Mouse (Mus musculus) MEL (cell line): ENCODE measurements around the gene Gm13696. TPM values are rescaled to one million over a fixed set of nuclear protein-coding genes. Genes with fewer than 3 reads are reported as not detected.

Experiments used
- DNase-seq: peaks from one replicate; pipeline ENCODE4 v3.0.0; 2011; ENCODE audit warnings: low read depth, low spot score
- H3K27ac ChIP-seq: 2 replicates; pipeline ENCODE4 v1.5.1; 2012; ENCODE audit warnings: low read depth, mild to moderate bottlenecking, control low read depth, low read length, moderate library complexity; ENCODE audit not compliant: control insufficient read depth
- H3K27me3 ChIP-seq, 2 experiments: fragments of 150-350 bp in 1 of 2; sonication (generic) in 1 of 2; 2 replicates each; pipeline ENCODE4 v1.6.1; 2012; ENCODE audit warnings: low read length in 2 of 2, mild to moderate bottlenecking in 2 of 2, improper control_type of control experiment in 1 of 2, moderate library complexity in 1 of 2; ENCODE audit not compliant: insufficient read depth in 2 of 2, control insufficient read depth in 1 of 2
- H3K36me3 ChIP-seq, 2 experiments: 2 replicates each; pipeline ENCODE4 v1.6.1; 2012 to 2014; ENCODE audit warnings: low read length in 2 of 2, improper control_type of control experiment in 1 of 2, inconsistent platforms in 1 of 2, mild to moderate bottlenecking in 1 of 2; ENCODE audit not compliant: insufficient read depth in 2 of 2, control insufficient read depth in 1 of 2
- H3K4me1 ChIP-seq, 2 experiments: fragments of 150-350 bp in 1 of 2; sonication (generic) in 1 of 2; 2 replicates each; pipeline ENCODE4 v1.6.1; 2012; ENCODE audit warnings: low read length in 2 of 2, improper control_type of control experiment in 1 of 2, mild to moderate bottlenecking in 1 of 2; ENCODE audit not compliant: insufficient read depth in 2 of 2, control insufficient read depth in 1 of 2
- H3K4me3 ChIP-seq, 2 experiments: fragments of 150-350 bp in 1 of 2; sonication (generic) in 1 of 2; 2 replicates each; pipeline ENCODE4 v1.5.1; 2012; ENCODE audit warnings: low read depth in 2 of 2, low read length in 2 of 2, mild to moderate bottlenecking in 2 of 2, moderate library complexity in 2 of 2, control low read depth in 1 of 2, improper control_type of control experiment in 1 of 2; ENCODE audit not compliant: control insufficient read depth in 1 of 2, insufficient read depth in 1 of 2
- H3K79me2 ChIP-seq: 2 replicates; pipeline ENCODE4 v1.6.1; 2012; ENCODE audit warnings: mild to moderate bottlenecking, low read length, moderate library complexity; ENCODE audit not compliant: control insufficient read depth, poor library complexity, insufficient read depth
- H3K9ac ChIP-seq: 2 replicates; pipeline ENCODE4 v1.6.1; 2012; ENCODE audit warnings: low read depth, mild to moderate bottlenecking, control low read depth, low read length, moderate library complexity; ENCODE audit not compliant: control insufficient read depth, poor library complexity, severe bottlenecking
- H3K9me3 ChIP-seq: fragments of 150-350 bp; sonication (generic); replicated peaks from 2 replicates; pipeline ENCODE4 v1.6.1; 2012; ENCODE audit warnings: mild to moderate bottlenecking, low read length, improper control_type of control experiment, moderate library complexity; ENCODE audit not compliant: insufficient read depth
- CHD1 ChIP-seq: IDR thresholded peaks from 2 replicates; pipeline ENCODE4 v1.6.1; 2012; ENCODE audit warnings: low read depth, mild to moderate bottlenecking, inconsistent platforms, low read length, improper control_type of control experiment
- CTCF ChIP-seq, 3 experiments: IDR thresholded peaks in 2 of 3; conservative IDR thresholded peaks in 1 of 3; 2 replicates each; pipeline ENCODE4 v1.5.1; 2011 to 2012; ENCODE audit warnings: low read length in 3 of 3, low read depth in 2 of 3, mild to moderate bottlenecking in 2 of 3, improper control_type of control experiment in 1 of 3, inconsistent platforms in 1 of 3, mixed read lengths in 1 of 3, moderate library complexity in 1 of 3; ENCODE audit not compliant: control insufficient read depth in 1 of 3, insufficient read depth in 1 of 3, poor library complexity in 1 of 3, severe bottlenecking in 1 of 3
- ELF1 ChIP-seq: IDR thresholded peaks from 2 replicates; pipeline ENCODE4 v1.6.1; 2014; ENCODE audit warnings: low read depth, mild to moderate bottlenecking, inconsistent platforms, low read length, improper control_type of control experiment, moderate library complexity
- ETS1 ChIP-seq: IDR thresholded peaks from 2 replicates; pipeline ENCODE4 v1.6.1; 2012; ENCODE audit warnings: low read depth, mild to moderate bottlenecking, inconsistent platforms, low read length, improper control_type of control experiment, moderate library complexity
- MAFK ChIP-seq: IDR thresholded peaks from 2 replicates; pipeline ENCODE4 v1.6.1; 2011; ENCODE audit warnings: low read depth, mild to moderate bottlenecking, low read length, improper control_type of control experiment, borderline replicate concordance
- MAX ChIP-seq: IDR thresholded peaks from 2 replicates; pipeline ENCODE4 v1.6.1; 2011; ENCODE audit warnings: low read length, improper control_type of control experiment
- MAZ ChIP-seq: IDR thresholded peaks from 2 replicates; pipeline ENCODE4 v1.6.1; 2012; ENCODE audit warnings: low read depth, mild to moderate bottlenecking, inconsistent platforms, low read length, improper control_type of control experiment
- MYB ChIP-seq: IDR thresholded peaks from 2 replicates; pipeline ENCODE4 v1.6.1; 2011; ENCODE audit warnings: mild to moderate bottlenecking, low read depth, low read length, improper control_type of control experiment
- NELFE ChIP-seq: IDR thresholded peaks from 2 replicates; pipeline ENCODE4 v1.6.1; 2011; ENCODE audit warnings: low read depth, low read length, improper control_type of control experiment
- POLR2A ChIP-seq, 2 experiments: IDR thresholded peaks; 2 replicates each; pipeline ENCODE4 v1.6.1; 2011 to 2012; ENCODE audit warnings: low read length in 2 of 2, mild to moderate bottlenecking in 2 of 2, control low read depth in 1 of 2, improper control_type of control experiment in 1 of 2, low read depth in 1 of 2, moderate library complexity in 1 of 2; ENCODE audit not compliant: control insufficient read depth in 1 of 2, insufficient read depth in 1 of 2, poor library complexity in 1 of 2
- POLR2AphosphoS5 ChIP-seq: IDR thresholded peaks from 2 replicates; pipeline ENCODE4 v1.6.1; 2012; ENCODE audit warnings: low read depth, borderline replicate concordance, mild to moderate bottlenecking, inconsistent platforms, low read length, moderate library complexity, mixed read lengths
- RAD21 ChIP-seq: IDR thresholded peaks from 2 replicates; pipeline ENCODE4 v1.6.1; 2011; ENCODE audit warnings: mild to moderate bottlenecking, low read depth, low read length, improper control_type of control experiment
- SIN3A ChIP-seq: IDR thresholded peaks from 2 replicates; pipeline ENCODE4 v1.6.1; 2012; ENCODE audit warnings: low read length, improper control_type of control experiment, inconsistent platforms
- TAL1 ChIP-seq: IDR thresholded peaks from 2 replicates; pipeline ENCODE4 v1.6.1; 2012; ENCODE audit warnings: mild to moderate bottlenecking, inconsistent platforms, low read length, moderate library complexity, mixed read lengths
- TCF12 ChIP-seq: IDR thresholded peaks from 2 replicates; pipeline ENCODE4 v1.6.1; 2014; ENCODE audit warnings: low read depth, mild to moderate bottlenecking, inconsistent platforms, low read length, improper control_type of control experiment, moderate library complexity
- USF2 ChIP-seq, 2 experiments: IDR thresholded peaks; 2 replicates each; pipeline ENCODE4 v1.6.1; 2011 to 2012; ENCODE audit warnings: improper control_type of control experiment in 2 of 2, low read length in 2 of 2, borderline replicate concordance in 1 of 2, inconsistent platforms in 1 of 2, low read depth in 1 of 2, mild to moderate bottlenecking in 1 of 2; ENCODE audit not compliant: insufficient read depth in 1 of 2
- ZKSCAN1 ChIP-seq: IDR thresholded peaks from 2 replicates; pipeline ENCODE4 v1.6.1; 2012; ENCODE audit warnings: low read depth, mild to moderate bottlenecking, inconsistent platforms, low read length, improper control_type of control experiment, moderate library complexity
- ZMIZ1 ChIP-seq: IDR thresholded peaks from 2 replicates; pipeline ENCODE4 v1.6.1; 2012; ENCODE audit warnings: low read depth, mild to moderate bottlenecking, inconsistent platforms, low read length, improper control_type of control experiment, moderate library complexity
- ZNF384 ChIP-seq: IDR thresholded peaks from 2 replicates; pipeline ENCODE4 v1.6.1; 2012; ENCODE audit warnings: low read depth, mild to moderate bottlenecking, inconsistent platforms, low read length, improper control_type of control experiment
- polyA plus RNA-seq, 2 experiments: library from polyadenylated mRNA; stranded (reverse) in 1 of 2; unstranded in 1 of 2; fragments of >175 nt in 1 of 2; fragments of >200 nt in 1 of 2; gene quantifications; 2 replicates each; pipeline versions ENCODE4 v1.2.1 to v1.2.4; 2012; ENCODE audit warnings: low replicate concordance in 2 of 2, low read depth in 1 of 2; ENCODE audit not compliant: insufficient read length in 2 of 2, insufficient read depth in 1 of 2, missing spikeins in 1 of 2
- total RNA-seq: library from RNA; depleted of rRNA; stranded (reverse); fragments of 300-350 nt; gene quantifications from 2 replicates; pipeline ENCODE4 v1.2.3, GENCODE M21; 2012

Gm13696 gene
- total and polyA plus RNA-seq, 3 experiments: 0.08 TPM; not detected in 1

DNA sequence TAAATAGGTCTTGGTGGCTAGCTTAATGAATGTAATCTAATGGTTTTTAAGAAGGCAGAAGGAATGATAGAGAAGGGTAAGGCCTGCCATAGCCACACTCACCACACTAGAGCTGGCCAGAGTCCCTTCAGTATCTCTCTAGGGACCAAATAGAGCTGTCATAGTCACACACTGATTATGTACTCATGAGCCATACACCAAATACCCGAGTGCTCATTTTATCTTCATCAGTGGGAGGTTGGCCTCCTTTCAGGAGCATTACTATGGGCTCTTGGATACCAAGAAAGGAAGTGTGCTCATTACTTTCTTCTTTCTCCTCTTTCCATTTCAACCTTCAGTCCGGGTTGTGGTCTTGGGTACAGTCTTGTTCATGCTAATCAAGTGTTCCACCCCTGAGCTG is 49.0 kb downstream of the Gm13696 start:
- no peak overlapping the region for H3K27ac ChIP-seq
- no peaks in the 10 kb centered on the region for H3K79me2 ChIP-seq
- no peak for TF ChIP-seq MAZ
- no peak for TF ChIP-seq ZKSCAN1
- H3K27me3 ChIP-seq: no peaks in the 10 kb centered on the region
- H3K4me1 ChIP-seq: no peaks in the 10 kb centered on the region
- no peaks in the 10 kb centered on the region for H3K9me3 ChIP-seq
- H3K36me3 ChIP-seq: no peaks in the 10 kb centered on the region
- peak; percentile 9 for DNase-seq
- no peak overlapping the region for H3K4me3 ChIP-seq
- no peak overlapping the region for H3K9ac ChIP-seq

DNA sequence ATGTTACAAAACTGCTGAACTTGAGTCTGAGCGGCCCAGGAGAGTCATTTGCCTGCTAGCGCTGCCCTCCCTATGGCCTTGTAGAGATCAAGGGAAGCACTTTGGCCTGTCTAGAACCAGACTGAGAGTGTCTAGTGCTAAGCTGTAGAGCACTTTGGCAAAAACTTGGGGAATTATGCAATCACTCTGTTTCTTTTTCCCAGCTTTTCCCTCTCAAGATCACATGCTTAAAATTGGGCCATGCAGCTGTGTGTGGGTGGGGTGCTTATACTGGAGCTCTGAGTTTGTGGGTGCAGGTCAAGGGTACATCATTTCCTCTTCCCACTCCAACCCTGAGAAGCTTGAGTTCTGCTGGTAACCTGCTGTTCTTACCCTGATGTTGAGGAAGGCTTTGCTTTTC is 50.0 kb downstream of the Gm13696 start:
- H3K9ac ChIP-seq: no peak overlapping the region
- H3K27me3 ChIP-seq: no peaks in the 10 kb centered on the region
- no peak overlapping the region for H3K27ac ChIP-seq
- no peak for DNase-seq
- H3K79me2 ChIP-seq: no peaks in the 10 kb centered on the region
- H3K36me3 ChIP-seq: no peaks in the 10 kb centered on the region
- no peak for TF ChIP-seq USF2 (IDR thresholded peaks at IDR 0.05; ENCODE audit: borderline replicate concordance in 1 of 2, insufficient read depth in 1 of 2, low read depth in 1 of 2, low read length in 2 of 2)
- TF ChIP-seq MAX: no peak
- no peak for TF ChIP-seq POLR2AphosphoS5
- TF ChIP-seq SIN3A: no peak
- TF ChIP-seq ETS1: no peak
- no peak for TF ChIP-seq ELF1
- TF ChIP-seq RAD21: no peak
- no peak for TF ChIP-seq CTCF (IDR thresholded peaks at IDR 0.05 in 2 of 3, conservative IDR thresholded peaks at IDR 0.05 in 1 of 3; ENCODE audit: control insufficient read depth in 1 of 3, insufficient read depth in 1 of 3, low read depth in 2 of 3, low read length in 3 of 3, poor library complexity in 1 of 3, severe bottlenecking in 1 of 3)
- no peak for TF ChIP-seq TCF12
- no peak for TF ChIP-seq MAFK
- no peak for TF ChIP-seq NELFE
- no peaks in the 10 kb centered on the region for H3K4me1 ChIP-seq
- H3K4me3 ChIP-seq: no peak overlapping the region
- H3K9me3 ChIP-seq: no peaks in the 10 kb centered on the region

DNA sequence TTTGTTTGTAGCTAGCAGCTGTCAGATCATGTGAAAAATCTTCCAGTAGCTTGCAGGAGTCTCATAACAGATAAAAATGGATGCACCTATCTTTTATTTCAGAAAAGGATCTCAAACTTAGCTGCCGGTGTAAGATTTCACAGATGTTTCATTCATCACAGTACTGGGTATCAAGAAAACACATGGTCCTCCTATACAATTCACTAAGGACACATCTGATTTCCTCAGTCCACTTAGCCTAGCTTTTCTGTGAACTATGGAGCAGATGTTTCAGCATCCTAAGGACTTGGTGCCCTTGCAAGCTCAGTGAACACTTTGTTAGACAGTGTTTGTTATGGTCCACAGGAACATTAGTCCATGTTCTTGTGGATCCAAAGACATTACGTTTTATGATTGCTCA is 50.4 kb downstream of the Gm13696 start:
- no peaks in the 10 kb centered on the region for H3K27me3 ChIP-seq
- H3K27ac ChIP-seq: no peak overlapping the region
- DNase-seq: no peak
- no peak overlapping the region for H3K9ac ChIP-seq
- no peaks in the 10 kb centered on the region for H3K4me1 ChIP-seq
- no peak for TF ChIP-seq POLR2A (IDR thresholded peaks at IDR 0.05; ENCODE audit: control insufficient read depth in 1 of 2, insufficient read depth in 1 of 2, low read depth in 1 of 2, low read length in 2 of 2, poor library complexity in 1 of 2)
- no peak for TF ChIP-seq SIN3A
- no peak for TF ChIP-seq ZNF384
- no peak for TF ChIP-seq TAL1
- TF ChIP-seq CHD1: no peak
- no peak for TF ChIP-seq ZKSCAN1
- no peak for TF ChIP-seq MYB
- no peak for TF ChIP-seq ZMIZ1
- H3K79me2 ChIP-seq: no peaks in the 10 kb centered on the region
- no peaks in the 10 kb centered on the region for H3K9me3 ChIP-seq
- H3K4me3 ChIP-seq: no peak overlapping the region
- H3K36me3 ChIP-seq: no peaks in the 10 kb centered on the region
